Mouse (Mus musculus): ENCODE results near the gene Dlgap4.

Gene Dlgap4

DNA sequence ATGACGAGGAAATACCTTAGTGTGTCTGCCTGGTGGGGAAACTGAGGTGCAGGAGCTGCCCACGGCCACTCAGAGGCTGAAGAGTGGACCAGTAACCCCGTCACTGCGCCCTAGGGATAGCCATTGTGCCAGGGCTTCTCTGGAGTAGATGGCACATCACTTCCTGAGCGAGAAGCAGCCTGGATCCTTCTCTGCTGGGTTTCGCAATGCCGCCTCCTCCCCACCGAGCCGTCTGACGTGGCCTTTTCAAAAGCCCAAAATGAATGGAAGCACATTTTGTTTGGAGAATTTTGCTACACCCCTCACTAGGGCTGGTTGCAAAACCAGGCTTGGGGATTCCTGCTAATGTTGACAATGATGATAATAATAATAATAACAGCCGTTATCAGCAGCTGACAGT, 4.0 kb downstream of the Dlgap4 start:
- DNase-seq (ENCODE audit: low read depth, low spot score): no peak

DNA sequence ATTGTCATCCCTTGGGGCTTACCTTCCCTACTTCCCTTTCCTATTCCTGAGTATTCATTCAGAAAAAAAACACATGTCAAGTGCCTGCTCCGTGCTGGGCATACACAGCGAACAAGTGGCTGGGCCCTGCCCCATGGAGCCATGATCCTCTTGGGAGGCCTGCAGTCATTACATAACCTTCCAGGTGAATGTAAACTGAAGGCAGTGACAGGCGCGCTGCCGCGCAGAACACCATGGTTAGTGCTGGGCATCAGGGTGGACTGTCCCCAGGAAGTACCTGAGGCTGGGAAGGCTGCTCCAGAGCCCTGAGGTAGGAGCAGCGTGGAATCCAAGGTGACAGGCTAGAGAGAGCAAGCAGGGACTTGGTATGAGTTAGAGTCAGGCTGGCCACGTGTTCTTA, 7.4 kb downstream of the Dlgap4 start:
- DNase-seq (ENCODE audit: low read depth, low spot score): no peak

DNA sequence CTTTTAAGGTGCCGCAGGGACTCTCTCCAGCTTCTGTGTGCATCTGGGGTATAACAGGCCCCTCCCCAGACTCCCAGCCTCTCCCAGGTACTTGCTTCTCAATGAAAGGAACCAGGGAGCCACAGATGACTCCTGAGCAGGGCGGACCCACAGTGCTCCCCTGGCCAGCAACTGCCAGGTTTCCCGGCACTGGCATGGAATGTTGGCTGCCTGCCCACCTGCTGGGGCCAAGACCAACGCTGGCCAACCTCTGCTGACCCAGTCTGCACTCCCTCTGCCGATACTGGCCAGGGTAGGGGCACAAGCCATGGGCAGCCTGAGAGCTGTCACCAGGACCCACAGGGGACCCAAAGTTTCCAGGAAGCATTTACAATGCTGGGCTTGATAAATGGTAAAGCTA, 7.9 kb downstream of the Dlgap4 start:
- DNase-seq (ENCODE audit: low read depth, low spot score): no peak

DNA sequence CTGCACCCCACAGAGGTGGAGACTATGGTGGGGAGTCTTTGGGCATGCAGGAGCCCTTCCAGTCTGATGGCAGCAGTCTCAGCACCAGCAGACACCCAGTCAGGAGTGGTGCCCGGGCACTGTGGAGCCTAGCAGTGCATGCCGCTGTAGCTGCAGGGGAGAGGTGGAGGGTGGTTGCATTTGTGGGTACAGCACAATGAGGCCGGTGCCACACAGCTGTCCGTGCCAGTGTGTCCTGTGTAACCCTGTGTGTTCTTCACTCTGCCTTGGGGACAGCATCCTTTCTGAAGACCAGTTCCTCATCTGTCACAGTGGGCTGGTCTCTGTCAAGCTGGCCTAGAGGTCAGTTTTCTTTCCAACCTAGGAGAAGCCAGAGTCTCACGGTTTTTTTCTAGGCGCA, 8.7 kb downstream of the Dlgap4 start:
- DNase-seq (ENCODE audit: low read depth, low spot score): no peak

DNA sequence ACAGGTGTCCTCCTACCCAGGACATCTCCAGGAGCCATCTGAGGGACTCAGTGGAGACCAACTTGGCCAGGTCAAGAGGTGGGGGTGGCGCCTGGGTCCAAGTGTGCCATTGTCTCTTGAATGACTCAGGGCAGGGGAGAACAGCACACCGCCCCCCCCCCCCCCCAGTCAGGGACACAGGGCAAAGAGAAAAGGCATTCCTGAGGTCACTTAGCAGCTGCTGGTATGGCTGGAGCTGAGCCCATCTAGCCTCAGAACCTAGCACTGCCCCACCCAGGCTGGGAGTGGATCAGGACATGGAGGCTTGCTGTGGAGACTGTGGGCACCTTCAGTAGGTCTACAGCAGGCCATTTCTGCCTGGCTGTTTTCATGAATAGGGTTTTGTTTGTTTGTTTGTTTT, 9.7 kb downstream of the Dlgap4 start:
- DNase-seq (ENCODE audit: low read depth, low spot score): no peak

DNA sequence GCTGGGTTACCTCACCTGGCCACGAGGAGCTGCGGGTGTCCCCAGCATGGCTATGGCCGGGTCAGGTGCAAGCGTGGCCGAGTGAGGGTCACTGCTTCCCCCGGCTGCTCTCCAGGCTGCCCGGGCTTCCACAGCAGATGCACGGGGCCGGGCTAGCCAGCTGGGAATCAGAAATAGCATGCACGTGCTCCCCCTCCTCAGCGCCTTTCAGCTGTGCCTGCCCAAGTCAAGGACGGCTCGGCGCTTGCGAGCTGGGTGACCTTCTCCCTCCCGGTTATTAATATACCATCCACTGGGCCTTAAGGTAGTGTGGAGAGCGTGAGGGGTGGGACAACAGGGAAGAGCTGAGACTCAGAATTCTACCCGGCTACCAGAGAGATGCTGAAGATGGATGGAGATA, 11.8 kb downstream of the Dlgap4 start:
- DNase-seq (ENCODE audit: low read depth, low spot score): no peak

DNA sequence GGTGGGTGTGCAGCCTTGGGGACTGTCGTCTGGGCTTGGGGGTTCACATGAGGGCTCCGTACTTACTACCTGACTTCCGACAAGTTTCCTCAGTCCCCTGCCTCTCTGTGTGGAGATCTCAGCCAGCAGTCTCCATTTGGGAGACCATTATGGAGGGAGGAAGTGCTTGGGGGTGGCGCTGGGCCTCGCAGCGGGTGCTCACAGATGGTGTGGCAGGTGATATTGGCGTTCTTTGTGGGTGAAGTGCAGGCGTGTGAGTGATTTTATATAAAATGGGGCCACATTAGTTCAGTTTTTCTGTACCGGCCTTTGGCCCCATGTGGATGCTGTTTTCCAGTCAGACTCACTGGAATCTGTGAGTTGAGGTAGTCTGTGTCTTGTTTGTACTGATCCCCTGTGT, 12.6 kb downstream of the Dlgap4 start:
- DNase-seq (ENCODE audit: low read depth, low spot score): no peak

DNA sequence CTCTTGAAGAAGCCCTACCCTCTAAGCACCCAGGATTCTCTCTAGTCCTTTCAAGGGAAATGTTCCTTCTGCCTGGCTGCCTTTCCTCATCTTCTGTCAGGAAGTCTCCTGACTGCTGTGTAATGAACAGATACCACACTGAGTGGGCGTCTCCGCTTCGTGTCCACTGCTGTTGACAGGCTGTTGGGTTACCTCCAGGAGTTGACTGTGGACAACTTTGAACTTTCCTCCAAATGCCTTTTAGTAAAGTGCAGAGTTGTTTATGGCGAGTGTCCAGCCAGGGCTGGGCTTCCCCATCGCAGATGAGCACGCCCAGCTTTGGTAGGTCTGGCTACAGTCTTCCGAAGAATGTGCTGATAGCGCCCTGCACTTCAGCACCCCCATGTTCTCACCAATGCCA, 13.0 kb downstream of the Dlgap4 start:
- DNase-seq (ENCODE audit: low read depth, low spot score): no peak

DNA sequence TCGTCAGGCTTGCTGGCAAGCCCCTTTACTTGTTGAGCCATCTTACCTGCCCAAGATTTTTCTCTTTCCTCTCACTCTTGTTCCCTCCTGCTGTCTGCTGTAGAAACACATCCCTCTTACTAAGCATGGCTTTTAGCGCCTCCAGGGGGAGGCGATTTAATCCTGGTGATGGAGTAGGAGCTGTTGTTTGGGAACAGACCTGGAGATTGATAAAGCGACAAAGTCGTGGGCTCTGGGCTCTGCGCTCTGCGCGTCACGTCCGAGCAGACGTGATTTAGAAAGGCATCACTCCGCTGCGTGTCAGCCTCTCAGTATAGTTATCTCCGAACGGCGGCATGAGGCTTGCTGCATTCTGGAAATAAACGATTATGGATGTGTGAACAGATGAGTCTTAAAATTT, 14.4 kb downstream of the Dlgap4 start:
- DNase-seq (ENCODE audit: low read depth, low spot score): no peak

DNA sequence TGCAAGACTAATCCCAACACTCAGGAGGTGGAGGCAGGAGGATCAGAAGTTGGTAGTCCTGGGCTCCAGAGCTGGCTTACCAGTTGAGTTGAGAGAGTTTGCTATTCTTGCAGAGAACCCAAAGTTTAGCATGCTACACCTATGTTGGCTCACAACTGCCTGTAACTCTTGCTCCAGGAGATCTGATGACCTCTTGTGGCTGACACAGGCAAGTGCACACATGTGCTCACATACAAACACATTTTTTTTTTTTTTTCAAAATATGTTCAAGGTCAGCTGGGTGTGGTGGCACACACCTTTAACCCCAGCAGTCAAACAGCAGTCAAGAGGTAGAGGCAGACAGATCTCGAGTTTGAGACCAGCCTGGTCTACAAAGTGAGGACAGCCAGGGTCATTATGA, 16.8 kb downstream of the Dlgap4 start:
- no peak for DNase-seq (ENCODE audit: low read depth, low spot score)

DNA sequence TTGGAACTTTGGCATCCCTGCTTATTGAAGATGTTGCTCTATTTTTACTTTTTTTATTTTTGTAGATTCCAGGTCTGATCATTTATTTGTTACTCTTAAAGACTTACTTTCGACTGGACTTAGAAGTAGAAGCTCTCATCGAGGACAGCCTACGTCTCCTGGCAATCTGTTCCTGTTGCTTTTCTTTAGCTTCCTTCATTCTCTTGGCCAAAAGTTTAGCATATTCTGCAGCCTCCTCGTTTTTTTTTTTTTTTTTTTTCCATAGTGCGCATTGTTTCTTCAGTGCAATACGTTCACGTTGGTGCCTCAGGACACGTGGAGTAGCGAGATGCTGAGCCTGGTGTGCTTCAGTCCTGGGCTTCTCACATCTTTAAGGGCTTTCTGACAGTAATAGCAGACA, 19.2 kb downstream of the Dlgap4 start:
- DNase-seq (ENCODE audit: low read depth, low spot score): no peak

DNA sequence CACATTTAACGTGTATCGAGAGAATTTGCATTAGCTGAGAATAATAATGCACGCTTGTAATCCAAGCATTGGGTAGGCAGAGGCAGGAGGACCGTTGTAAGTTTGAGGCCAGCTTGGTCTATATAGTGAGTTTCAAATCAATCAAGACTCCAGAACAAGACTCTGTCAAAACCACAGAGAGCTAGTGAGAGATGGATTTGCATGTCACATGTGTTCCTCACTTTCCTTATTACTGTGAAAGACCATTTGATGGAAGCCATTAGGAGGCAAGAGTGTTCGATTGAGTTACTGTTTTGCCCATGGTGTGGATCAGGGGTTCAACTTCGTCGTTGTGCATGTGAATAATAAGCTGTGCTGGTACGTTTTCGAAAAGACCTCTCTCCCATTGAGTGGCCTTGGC, 21.6 kb downstream of the Dlgap4 start:
- no peak for DNase-seq (ENCODE audit: low read depth, low spot score)

DNA sequence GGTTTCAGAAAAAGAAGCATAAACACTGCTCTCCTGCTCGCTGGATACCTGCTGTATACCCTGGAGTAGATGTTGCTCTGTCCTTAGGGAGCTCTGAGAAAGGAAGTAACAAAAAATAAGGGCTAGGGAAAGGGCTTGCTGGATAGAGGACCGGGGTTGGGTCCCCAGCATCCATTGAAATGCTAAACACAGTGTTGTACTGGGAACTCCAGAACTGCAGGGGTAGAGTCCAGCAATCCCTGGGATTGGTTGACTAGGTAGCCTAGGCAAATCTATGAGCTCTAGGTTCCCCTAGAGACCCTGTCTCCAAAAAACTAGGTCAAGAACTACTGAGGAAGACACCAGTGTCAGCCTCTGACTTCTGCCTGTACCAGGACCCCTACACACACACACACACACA, 27.6 kb downstream of the Dlgap4 start:
- DNase-seq (ENCODE audit: low read depth, low spot score): no peak

DNA sequence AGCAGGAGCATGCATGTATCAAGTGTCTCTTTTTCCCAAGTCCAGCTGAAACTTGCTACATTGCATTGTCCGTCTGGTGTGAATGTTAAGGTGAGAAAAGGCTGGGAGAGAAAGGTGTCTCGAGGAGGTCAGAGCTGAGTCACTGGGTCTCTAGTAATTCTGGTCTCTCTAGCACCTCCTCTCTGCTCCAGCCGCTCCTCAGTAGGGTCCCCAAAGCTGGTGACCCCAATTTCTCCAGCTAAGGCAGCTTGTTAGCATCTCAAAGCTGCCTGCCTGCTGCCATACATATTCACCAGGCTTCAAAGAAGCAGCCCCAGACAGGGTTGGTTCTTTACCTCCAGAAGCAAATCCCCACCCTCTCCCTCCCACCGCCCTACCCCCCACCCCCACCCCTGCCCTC, 29.4 kb downstream of the Dlgap4 start:
- DNase-seq (ENCODE audit: low read depth, low spot score): no peak

DNA sequence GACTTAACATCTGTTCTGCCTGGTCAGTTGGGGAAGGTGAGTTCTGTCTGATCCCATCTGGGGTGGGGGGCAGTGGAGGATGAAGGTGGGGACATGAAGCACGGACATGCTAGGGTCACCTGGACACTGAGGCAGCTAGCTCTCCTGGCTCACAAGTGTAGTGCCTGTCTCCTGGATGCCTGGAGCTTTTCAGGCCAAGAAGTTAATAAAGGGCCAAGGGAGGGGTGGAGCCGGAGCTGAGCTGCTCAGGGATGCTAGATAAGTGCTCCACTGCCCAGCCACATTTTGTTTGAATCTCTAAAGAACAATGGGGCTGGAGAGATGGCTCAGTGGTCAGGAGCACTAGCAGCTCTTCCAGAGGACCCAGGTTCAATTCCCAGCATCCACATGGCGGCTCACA, 29.9 kb downstream of the Dlgap4 start:
- DNase-seq (ENCODE audit: low read depth, low spot score): no peak

DNA sequence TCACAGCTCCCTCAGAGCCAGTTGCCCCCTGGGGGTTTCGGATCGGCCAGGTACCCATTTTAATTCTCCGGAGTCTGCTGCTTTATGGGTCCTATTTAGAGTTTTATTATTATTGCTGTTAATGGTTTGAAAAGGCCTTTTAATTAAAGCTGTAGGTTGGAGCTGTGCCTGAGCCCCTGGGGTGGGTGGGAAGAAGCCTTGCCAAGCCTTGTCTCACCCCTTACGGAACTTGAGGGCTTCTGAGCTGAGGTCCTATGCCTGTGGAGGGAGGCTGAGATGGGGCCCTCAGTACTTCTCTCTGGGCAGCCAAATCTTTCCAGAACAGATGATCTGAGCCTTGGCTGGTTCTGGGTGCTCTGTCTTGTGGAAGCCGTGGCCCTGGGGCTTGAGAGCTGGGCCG, 31.6 kb downstream of the Dlgap4 start:
- no peak for DNase-seq (ENCODE audit: low read depth, low spot score)

DNA sequence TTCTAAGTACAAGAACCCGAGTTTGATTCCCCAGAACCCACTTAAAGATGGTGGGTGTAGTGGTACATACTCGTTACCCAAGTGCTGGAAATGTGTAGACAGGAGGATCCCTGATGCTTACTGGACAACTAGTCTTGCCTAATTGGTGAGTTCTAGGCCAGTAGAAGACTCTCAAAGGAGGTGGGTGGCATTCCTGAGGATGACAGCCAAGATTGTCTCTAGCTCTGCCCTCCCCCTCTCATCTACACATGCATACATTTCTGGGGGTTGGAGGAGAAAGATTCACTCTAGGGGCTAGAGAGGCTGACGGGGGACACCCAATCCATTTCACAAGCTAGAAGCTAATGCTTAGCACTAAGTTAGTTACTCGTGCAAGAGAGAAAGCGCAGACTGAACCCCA, 33.4 kb downstream of the Dlgap4 start:
- DNase-seq (ENCODE audit: low read depth, low spot score): no peak

DNA sequence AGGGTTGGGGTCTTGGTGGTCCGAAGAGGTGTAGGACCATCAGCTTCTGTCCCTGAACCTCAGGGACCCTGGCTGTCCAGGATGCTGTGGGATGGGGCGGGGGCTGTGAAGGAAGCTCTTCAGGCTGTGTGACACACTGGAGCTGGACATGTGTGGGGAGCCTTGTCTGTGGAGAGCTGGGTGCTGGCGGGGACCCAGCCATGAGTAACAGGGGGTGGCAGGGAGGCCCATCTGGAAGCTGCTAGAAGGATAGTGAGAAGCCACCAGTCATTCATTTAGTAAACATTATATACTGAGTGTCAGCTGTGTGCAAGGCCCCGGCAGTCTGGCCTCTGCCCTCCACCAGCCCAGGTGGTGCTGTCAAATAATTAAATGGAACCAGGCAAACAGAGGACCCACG, 34.5 kb downstream of the Dlgap4 start:
- no peak for DNase-seq (ENCODE audit: low read depth, low spot score)

DNA sequence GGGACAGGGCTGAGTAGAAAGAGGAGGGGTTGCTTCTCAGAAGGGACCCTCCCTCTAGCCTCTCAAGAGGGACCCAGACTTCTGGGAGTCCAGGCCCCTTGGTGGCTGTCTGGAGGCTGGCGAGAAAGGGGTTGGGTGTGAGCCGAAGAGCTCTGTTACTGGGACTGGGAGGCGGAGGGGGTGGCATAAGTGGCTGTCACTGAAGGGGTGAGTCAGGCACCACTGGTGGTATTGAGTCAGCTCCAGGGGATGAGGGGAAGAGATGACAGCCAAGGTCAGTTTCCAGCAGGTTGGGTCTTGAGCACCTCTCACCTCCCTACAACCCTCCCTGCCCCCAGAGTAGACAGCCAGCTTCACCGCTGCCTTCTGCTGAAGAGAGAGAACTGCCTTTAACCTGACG, 35.9 kb downstream of the Dlgap4 start:
- no peak for DNase-seq (ENCODE audit: low read depth, low spot score)

DNA sequence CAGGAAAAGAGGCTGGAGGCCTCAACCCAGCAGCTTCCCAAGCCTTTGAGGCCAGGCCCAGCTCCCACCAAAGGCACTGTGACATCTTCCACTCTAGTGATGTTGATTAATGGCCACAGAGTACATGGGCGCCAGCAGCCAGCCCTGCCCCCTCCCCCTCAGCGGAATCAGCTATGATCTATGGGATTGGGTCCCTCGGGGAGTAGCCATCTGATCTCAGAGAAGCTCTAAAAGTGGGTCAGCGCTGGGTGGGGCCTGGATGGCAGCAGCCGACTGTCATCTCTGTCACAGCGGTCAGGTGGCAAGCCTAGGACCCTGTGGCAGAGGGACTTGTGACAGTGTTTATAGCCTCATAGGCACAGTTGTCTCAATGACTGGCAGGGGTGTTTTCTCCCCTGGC, 37.5 kb downstream of the Dlgap4 start:
- DNase-seq (ENCODE audit: low read depth, low spot score): peak; percentile 59

DNA sequence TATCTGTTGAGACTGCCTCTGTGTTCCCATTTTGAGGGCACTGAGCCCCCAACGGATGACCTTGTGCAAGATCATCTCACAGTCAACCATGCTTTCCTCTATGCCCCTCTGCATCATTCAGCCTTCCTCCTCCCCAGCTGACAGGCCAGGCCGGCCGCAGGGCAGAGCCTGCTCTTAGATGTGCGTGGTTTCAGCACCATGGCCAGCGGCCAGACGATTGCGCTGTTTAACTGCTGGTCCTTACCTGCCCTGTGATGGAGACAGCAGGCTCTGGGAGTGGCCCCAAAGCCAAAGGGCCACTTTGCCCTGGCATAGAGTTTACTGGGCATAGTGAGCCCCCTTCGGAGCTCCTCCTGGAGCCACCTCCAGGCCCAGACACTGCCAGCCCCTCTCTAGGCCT, 39.3 kb downstream of the Dlgap4 start:
- peak; percentile 86 for DNase-seq (ENCODE audit: low read depth, low spot score)

DNA sequence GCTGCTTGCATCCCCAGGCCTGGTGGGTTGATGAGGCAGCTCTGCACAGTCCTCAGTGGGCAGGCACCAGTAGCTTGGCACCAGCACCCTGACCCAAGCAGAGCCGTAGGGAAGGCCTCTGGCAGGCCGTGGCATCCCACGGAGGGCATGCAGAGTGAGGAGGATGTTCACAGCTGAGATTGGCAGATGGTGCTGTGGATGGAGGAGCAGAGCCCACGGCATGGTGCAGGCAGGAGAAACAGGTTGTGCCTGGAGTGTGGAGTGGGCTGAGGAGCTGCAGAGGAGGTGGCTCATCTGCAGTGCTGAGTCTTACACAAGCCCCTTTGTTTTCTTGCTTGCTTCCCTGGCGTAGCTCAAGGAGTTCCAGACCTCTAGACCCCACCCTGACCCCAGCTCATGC, 40.6 kb downstream of the Dlgap4 start:
- no peak for DNase-seq (ENCODE audit: low read depth, low spot score)

DNA sequence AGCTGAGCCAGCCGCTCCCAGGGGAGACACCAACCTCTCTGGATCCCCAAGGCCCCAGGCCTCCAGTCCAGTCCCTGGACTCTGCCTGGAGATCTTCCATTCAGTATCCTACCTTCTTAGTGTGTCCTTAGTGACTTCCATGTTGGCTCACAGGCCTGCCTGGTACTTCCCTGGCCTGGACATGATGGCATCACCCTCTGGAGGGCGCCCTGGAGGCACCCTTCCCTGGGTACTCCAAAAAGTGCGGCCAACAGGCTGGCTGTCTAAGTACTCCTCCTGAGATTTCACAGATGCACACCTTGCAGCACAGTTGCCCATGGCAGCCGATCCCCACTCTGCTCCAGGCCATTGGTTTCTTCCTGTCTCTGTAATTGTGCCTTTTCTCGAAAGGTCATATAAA, 42.1 kb downstream of the Dlgap4 start:
- no peak for DNase-seq (ENCODE audit: low read depth, low spot score)

DNA sequence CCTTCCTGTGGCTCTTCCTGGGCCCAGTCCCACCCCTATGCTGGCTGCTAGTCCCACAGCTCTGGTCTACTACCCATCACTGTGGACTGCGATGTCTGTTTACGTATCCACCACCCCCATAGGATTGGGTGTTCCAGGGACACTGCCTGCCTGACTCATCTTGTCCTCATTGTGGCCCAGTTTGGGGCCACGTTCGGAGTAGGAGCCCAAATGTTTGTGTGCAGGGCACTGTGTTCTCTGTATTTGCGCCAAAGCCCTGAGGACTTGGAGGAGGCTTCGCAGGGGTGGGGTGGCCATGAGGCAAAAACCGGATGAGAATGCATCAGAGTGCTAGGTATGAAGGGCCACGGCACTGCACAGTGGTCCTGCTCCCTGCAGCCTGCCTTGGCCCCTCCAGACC, 44.0 kb downstream of the Dlgap4 start:
- DNase-seq (ENCODE audit: low read depth, low spot score): no peak

DNA sequence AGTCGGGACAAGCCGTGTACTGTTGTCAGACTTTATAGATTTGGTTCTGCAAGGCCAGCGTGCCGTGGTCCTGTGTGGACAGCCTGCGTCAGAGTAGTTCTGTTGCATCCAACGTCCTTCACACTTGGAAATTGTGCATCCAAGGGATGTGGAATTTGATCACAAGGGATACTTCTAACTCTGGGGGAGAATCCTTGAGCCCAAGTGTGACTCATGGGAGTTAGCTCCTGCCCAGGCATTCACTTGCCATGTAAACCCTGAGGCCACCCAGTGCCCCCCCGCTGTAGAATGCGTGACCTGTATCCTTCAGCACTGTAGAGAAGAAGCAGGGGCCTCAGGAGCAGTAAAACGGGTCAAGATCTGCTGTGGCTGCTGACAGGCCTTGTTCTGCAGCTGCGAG, 44.7 kb downstream of the Dlgap4 start:
- no peak for DNase-seq (ENCODE audit: low read depth, low spot score)

Measured in mesoderm, embryonic 11.5 days (tissue).